Mouse (Mus musculus) liver, postnatal 0 days (tissue): ENCODE measurements around the gene Tbx21.

Experiments used
- CTCF ChIP-seq: sonication (generic); IDR thresholded peaks from 2 replicates; pipeline ENCODE4 v1.5.1; 2016; ENCODE audit warnings: antibody characterized with exemption, low read depth
- EP300 ChIP-seq: IDR thresholded peaks from 2 replicates; pipeline ENCODE4 v1.6.1; 2016; ENCODE audit warnings: antibody characterized with exemption, low read depth, mild to moderate bottlenecking

- no peak for TF ChIP-seq EP300
- no peak for TF ChIP-seq CTCF
These were observed 34.8 kb downstream of the Tbx21 start for GRCm38 (mm10) chr11:97080291-97080690.
